Mouse (Mus musculus): Measurements from ENCODE around the gene Ybx3.

Gene Ybx3

DNA sequence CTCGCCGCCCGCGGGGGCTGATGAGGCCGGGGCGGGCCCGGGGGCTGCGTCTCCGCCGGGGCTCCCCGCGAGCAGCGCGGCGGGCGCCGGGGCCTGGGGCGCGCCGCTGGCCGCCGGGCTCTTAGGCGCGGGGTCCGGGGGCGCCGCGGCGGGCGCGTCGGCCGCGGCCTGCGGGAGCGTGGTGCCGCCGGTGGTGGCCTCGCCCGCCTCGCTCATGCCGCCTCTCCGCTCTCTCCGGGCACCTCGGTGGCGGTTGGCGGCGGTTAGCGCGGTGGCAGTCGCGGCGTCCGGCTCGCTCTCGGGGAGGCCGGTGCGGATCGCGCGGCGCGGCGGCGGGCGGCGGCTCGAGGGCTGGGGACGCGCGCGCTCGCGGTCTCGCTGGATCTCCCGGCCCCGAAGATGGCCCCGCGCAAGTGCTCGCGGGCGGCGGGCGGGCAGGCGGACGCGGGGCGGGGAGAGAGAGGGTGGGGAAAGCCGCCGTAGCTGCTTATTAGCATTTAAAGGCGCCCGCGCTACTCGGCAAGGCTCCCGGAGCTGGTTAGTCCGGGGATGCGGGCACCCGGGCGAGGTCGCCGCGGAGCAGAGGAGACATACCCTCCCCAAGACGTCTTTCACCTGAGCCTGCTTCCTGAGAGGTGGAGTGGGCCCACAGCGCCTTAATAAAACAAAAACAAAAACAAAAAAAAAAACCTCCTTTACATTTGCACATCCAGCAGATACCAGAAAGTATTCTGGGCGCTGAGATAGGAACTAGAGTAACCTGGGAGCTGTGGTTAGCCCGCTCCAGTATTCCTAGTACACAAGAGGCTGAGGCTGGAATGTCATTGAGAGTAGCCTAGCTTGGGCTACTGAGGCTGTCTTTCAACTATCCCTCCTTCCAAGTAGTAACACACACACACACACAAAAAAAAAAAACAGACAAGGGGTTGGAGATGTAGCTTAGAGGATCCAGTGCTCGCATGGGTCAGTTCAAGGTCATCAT is at the start of gene Ybx3:
Gene Ybx3 (minus strand): TSS at position 437 of the 982 bp plus-strand sequence.
- peak; percentile 92 to 94 for DNase-seq

DNA sequence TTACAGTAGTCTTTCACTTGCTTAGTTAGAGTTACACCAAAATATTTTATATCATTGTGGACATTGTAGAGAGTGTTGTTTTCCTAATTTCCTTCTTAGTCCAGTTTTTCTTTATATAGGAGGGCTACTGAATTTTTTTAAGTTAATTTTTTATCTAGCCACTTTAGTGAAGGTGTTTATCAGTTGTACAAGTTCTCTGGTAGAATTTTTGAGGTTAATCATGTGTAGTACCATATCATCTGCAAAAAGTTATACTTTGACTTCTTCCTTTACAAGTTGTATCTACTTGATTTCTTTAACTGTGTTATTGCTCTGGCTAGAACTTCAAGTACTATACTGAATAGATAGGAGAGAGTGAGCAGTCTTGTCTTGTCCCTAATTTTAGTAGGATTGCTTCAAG is 48.4 kb upstream of the Ybx3 start:
- DNase-seq = no peak

DNA sequence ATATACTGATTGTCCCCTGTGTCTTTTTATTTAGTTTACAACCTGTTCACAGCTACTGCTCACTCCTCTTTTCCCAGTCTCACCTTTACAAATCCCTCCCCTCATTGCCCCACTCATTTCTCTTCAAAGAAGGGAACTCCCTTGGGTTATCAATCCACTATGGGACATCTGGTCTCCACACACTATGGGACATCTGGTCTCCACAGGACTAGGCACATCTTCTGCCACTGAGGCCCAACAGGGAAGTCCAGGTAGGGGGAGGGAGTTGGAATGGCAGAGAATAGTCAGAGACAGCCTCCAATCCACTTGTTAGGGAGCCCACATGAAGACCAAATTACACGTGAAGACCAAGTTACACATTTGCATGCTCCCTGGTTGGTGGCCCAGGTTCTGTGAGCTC is 45.8 kb upstream of the Ybx3 start:
- no peak for DNase-seq

DNA sequence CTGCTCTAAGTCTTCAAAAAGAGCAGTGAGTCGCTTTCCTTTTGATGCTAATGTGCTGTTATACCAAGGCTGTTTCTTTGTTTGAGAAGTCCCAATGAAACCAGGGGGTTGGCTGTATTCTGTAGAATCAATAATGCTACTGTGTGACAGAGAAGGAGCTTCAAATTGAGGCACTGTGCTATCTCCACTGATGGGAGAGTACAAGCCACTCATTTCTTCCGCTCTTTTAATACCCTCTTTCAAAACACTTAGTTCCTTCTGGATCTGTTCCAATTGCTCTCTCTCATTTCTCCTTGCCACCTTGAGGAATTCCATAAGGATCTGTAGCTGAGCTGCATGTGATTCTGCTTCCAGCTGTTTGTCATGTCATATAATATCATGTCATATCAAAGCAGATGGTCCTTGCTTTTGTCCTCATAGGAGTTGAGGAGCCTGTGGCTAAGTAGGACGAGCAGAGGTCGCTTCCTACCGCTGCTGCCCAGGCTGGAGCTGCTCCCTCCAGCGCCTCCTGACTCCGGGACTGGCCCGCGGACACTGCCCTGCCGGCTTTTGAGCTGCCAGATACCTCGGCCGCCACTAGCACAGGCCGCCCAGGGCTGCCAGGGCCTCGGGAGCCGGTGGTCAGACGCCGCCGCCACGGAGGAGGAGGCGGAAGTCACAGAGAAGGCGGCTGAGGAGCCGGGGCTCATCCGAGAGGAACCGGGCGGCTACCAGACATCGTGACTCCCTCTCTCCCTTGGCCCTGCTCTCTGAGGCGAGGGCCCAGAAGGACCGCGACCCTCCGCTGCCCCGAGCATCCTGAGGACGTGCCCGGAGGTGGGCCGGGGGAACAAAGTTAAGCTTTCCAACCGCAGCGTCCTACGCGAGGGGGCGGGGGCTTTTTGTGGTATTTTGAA is 45.1 kb upstream of the Ybx3 start:
- peak; percentile 29 to 33 for DNase-seq

DNA sequence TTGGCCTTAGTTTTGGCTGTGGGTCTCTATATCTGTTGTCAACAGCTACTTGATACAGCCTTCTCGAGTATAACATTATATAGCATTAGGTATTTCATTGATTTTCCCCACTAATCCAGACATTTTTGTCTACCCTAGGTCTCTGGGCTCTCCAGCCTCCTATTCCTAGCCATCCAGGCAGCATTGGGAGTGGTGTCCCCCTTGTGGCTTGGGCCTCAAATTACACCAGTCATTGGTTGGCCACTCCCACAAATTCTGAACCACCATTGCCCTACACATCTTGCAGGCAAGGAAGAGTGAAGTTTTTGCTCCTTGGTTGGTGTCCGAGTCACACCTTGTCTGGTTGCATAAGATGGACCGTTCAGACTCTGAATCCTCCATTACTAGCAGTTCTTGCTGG is 33.3 kb upstream of the Ybx3 start:
- peak; percentile 22 to 32 for DNase-seq

DNA sequence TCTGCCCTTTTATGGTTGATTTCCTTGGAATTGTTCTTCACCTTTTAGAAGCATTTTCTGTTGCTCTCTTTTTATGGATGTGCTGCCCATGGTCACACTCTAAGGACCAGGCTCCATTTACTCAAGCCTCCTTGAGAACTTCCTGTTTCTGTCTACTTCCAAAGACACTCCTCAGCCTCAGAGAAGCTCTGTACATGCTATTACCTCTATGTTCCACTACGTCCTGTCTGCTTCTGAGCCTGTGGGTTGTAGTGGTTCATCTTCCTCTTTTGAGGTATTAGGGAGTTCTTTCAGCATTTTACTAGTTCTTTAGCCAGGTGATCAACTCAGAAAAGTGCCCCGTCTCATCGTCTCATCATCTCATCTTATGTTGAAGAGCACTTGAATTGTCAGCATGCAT is 31.3 kb upstream of the Ybx3 start:
- DNase-seq = no peak

DNA sequence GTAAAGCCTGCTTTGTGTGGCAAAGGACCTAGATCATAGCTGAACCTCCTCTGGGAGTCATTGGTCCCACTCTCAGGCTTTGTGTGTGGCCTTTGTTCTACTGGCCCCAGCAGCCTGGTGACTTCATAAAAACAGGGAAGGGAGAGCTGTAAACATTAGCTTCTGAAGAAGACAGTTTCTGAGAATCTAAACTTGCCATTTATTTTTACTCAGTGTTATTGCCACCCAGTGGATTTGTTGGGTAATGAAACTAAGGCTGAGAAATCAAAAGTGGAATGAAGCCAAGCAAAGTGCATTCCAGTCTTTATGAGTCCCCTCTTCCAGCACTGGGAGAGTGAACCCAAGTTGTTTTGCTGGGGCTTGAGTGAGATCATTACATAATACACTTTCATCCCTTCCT is 30.5 kb upstream of the Ybx3 start:
- peak; percentile 21 to 43 for DNase-seq

DNA sequence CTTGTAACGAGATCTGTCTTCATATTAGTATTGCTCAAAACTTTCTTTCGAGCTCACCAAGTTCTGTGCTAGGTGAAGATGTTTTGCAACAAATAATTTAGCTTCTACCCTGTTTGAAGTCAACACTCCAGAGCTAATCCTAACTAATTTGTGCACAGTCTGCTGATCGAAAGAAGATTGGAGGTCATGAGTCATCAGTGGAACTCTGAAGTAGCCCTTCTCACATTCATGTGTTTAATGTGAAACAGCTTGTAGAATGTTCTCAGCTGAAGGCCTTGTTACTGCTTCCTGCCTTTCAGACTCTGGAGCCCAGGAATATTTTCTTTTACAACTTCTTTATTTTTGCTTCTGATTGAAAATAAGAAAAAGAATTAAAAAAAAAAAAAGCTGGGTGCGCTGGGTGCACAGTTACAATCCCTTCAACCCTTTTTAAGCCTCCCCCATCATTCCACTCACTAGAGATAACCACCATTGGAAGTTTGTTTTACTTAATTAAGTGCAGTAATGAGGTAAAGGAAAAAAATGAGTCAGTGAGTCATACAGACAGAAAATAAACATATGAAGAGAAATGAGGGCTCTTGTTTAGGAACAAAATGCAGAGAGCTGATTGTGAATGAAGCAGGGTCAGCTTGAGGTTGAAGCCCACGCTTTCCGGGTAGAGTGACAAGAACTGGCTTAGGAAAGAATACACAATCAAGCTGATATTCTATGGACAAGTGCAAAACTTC is 23.0 kb upstream of the Ybx3 start:
- no peak for DNase-seq

DNA sequence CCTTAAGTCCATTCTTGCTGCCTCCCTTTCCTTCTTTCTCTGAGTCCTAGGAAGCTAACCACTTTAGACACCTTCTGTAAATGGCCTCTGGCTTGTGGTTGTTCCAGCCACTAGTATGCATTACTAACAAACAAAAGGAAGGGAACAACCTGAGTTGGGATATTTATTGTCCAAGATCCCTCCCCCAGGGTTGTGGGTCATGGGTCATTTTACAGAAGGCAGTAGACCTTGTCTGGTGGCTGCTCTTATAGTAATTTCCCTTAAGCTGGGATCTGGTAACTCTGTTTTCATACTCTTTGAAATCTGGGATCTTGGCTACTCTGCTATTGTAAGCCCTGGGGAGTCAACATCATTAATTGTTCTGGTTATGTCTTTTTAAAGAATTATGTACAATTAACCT is 18.7 kb upstream of the Ybx3 start:
- no peak for DNase-seq

DNA sequence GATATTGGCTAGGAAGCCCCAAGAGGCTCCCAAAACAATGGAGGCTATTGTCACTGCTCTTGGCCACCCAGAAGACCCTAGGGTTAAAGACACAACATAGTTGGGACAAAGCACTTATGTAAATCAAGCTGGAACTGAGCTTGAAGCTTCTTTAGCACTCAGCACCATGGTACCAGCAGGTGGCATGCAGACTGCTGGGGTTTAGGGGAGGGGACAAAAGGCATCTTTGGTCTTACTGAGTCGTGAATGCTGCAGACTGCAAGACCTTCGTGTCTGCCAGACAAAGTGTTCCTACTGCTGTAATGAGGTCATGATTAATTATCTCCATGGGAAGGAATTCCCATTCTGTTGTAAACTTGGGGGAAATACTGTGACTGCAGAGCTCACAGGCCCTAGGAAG is 17.6 kb upstream of the Ybx3 start:
- DNase-seq = no peak

DNA sequence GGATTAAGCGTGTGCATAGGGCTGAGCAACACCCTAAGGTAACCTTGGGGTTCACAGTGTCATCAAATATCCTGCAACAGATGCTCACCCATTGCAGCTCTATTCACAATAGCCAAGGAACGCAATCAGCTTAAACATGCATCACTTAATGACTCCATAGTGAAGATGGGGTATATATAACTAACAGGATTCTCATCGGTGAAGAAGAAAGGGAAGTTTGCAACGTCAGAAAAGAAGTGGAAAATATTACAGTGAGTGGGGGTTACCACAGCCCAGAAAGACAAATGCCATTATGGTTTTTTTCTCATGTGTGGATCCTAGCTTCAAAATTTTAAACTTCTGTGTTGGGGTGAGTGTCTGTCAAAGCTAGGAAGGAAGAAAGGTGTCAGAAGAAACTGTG is 16.9 kb upstream of the Ybx3 start:
- DNase-seq = no peak

DNA sequence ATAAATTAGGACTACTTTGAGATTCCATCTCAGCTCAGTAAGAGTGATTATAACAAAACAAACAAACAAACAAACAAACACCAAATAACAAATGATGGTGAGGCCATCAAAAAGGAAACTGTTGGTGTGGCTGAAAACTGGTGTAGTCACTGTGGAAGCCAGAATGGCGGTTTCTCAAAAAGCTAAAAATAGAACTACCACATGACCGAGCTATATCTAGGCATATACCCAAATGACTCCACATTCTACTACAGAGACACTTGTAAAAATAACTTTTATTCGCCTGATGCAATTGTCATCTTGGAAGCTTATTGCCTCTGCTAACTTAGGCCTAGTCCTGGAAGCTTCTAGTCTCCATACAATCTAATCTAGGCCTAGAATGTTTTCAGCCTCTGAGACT is 16.0 kb upstream of the Ybx3 start:
- DNase-seq = no peak

DNA sequence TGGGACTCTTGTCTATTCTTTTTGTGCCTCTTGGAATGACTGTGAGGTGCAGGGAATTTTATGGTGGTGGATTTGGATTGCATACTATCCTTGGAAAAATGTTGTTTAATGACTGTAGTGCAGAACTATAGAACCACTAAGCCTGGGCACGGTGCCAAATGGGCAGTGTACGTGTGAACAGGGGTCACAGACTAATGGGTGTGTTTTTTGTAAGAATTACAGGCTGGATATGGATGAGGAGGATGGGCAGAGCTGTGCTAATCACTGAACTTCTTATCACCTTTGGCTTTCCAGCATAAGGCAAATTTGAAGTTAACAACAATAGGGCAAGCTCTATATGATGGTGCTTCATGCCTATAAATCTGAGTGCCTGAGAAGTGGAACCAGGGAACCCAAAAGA is 14.8 kb upstream of the Ybx3 start:
- peak in 1 of 2 experiments; percentile 17 for DNase-seq

DNA sequence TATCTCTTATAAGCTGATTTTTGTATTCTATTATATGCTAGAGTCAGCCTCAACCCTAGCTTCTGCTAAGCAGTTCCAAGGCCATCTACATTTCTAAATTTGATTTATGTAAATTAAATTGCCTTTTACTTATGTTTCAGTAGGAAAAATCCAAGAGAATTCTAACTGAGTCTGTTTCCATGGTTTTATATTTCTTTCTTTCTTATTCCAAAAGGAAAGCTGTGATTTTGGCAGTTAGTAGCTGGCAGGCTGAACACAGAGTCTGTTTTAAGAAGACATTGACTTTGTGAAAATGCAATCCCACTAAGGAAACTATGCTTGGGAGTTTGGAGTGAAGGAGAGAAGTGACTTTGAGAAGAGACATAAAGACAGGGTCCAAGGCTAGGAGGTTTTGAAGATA is 14.3 kb upstream of the Ybx3 start:
- no peak for DNase-seq

DNA sequence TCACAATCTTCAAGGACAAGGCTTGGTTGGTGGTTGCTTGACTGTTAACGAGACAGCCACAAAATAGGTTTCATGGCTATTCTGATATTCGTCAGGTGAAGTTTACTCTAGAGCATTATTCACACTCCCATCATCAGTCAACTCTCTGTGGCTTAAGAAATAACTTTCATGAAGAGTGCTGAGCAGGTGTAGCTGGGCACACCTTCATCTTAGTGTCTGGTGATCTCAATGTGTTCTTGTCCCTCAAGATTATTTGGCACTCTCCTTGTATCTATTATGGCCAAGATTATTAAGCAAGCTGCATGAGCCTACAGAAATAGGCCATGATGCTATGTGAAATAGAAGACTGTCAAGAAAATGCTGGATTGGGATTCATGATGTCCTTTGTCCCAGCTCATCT is 13.0 kb upstream of the Ybx3 start:
- no peak for DNase-seq

DNA sequence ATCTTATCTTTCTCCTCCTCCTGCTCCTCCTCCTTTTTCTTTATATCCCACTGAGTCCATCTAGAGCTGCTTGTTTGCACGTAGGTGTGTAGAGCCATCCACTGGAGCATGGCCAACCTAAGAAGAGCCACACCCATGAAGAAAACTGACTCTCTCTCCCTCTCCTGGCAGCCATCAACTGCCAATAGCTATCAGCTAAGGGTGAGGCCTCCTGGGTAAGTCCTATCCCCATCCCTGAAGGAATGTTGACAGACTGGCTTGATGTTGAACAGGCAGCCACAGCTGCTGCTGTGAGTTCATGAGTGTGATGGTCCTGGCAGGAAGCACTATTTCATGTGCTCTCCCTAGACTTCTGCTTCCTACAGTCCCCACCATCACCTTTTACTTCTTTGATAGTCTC is 8.4 kb upstream of the Ybx3 start:
- DNase-seq = no peak

DNA sequence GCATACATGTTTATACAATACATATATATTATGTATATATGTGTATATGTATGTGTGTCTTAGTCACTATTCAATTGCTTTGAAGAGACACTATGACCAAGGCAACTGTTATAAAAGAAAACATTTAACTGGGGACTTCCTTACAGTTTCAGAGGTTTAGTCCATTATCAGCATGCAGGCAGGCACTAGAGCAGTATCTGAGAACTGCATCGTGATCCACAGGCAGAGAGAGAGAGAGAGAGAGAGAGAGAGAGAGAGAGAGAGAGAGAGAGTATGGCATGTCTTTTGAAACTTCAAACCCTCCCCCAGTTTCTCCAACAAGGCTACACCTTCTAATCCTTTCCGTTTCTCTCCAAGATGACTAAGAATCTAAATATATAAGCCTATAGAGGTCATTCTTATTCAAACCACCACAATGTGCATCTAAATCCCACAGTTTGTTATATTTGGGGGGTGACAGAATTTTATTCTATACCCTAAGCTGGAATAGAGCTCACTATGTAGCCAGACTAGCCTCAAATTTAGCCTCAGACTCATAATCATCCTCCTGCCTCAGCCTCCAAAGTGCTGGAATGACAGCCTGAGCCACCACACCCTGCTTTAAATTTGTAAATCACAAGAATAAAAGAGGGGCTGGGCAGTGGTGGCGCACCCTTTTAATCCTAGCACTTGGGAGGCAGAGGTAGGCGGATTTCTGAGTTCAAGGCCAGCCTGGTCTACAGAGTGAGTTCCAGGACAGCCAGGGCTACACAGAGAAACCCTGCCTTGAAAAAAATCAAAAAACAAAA is 5.8 kb upstream of the Ybx3 start:
- DNase-seq = no peak

DNA sequence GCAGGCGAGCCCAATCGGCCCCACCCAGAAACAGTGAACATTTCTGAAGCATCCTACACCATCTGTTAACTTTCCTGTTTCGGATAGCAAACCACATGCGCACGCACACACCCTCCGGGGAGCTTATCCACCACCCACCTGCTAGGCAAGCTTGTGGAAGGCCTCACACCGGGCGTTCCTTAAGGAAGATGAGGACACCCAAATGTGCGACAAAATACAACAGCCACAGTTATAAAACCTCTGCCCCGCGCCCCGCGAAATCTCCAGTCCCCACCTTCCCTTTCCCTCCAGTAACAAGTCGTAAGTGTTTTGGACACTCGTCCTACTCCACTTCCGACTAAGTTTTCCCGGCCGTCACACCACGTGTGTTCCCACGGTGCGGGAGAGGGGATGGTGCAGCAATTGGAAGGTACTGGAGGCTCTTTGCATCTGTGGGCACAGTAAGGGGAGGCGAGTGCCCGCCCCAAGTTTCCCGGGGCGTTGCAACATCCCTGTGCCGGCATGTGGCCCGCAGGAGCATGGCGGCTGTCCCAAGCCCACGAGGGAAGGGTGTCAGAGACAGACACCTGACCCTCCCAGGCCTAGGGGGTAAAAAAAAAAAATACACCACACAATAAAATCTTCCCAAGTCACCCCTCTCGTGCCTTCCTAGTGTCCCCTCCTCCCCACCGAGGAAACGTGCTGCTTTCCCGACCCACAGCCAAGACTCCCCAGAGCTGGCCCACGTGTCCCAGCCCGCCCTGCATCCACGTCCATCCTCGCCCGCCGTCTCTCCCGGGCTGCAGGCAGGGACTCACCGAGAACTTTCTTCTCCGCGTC is 846 bp downstream of the Ybx3 start:
- peak; percentile 60 to 62 for DNase-seq

DNA sequence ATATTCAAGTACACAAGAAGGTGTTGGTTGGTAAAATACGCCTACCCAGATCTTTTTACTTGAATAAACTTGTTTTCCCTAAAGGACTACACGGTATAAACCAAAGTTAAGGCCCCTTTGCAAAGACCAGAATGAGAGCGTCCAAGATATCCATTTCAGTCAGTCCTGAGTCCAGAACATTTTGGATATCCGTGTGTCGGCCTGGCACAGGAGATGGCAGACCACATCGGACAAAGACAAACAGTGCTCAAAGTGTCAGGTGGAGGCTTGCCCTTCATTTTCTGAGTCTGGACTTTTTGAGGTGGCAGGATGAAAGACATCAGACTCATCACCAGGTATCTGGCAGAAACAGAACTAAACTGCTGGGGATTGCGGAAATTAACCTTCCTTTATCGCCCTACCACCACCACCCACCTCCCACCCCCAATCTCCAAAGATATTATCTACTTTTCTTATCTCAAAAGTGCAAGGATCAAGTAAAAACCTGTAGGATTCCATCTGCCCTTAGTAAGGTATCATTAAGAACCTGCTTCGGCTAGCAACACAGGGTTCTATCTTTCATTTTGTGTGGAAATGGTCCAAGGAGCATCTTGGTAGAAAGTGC is 1.8 kb downstream of the Ybx3 start:
- DNase-seq = no peak

DNA sequence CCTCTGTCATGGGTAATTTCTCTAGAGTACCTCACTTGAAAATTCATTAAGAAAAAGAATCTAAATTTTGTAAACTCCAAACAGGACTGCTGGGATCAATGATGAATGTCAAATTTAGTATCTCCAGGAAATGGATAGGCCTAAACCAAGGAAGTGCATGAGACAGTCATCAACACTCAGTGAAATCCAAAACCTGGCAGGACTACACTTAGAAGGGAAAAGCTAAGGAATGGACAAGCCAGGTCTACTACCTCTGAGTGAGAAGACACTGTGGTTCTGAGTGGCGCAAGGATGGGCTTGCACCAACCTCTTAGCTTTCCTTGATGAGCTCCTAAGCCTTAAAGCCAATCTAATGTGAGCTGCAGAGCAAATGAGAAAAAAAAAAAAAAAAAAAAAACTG is 2.8 kb downstream of the Ybx3 start:
- DNase-seq = no peak

All from cerebellum, postnatal 14 days (tissue).